Mouse (Mus musculus): ENCODE results near the gene Nedd9. TPM values are rescaled to one million over a fixed set of nuclear protein-coding genes. Genes with fewer than 3 reads are reported as not detected.
A peak's percentile ranks its signal among the peaks of the same experiment; 100 is the strongest.

Gene Nedd9
- polyA plus RNA-seq, 1 experiment from 2014 or later, result 22.9 TPM

- Histone ChIP-seq H3K4me1 (ENCODE audit: control insufficient read depth in 2 of 2, insufficient read depth in 2 of 2, low read length in 2 of 2) (peaks cover 20 to 40% of the 10 kb centered on the region in 2 experiments), H3K27ac (replicated peaks in 1 of 2; ENCODE audit: control insufficient read depth in 1 of 2, insufficient read depth in 1 of 2, low read depth in 2 of 2, low read length in 2 of 2) (no peak overlapping the region), H3K4me2 (ENCODE audit: low read length) (no peak overlapping the region), H3K9me3 (ENCODE audit: control insufficient read depth, low read length) (no peaks in the 10 kb centered on the region), H3K36me3 (ENCODE audit: control insufficient read depth, insufficient read depth, low read length) (no peaks in the 10 kb centered on the region), H3K27me3 (ENCODE audit: control insufficient read depth, insufficient read depth, low read length) (no peaks in the 10 kb centered on the region), H3K4me3 (ENCODE audit: control insufficient read depth in 1 of 2, insufficient read depth in 1 of 2, low read depth in 1 of 2, low read length in 2 of 2) (no peak overlapping the region), H3K9ac (ENCODE audit: low read length) (no peak overlapping the region)
- no peak for ATAC-seq (ENCODE audit: insufficient number of reproducible peaks, insufficient read depth, low FRiP score, low read depth)
- 56% methylated on average over 4 of the region's 4 CpGs for whole genome bisulfite sequencing
Observed at GRCm38 (mm10) chr13:41349770-41350169, 137.4 kb downstream of the Nedd9 start.

DNA sequence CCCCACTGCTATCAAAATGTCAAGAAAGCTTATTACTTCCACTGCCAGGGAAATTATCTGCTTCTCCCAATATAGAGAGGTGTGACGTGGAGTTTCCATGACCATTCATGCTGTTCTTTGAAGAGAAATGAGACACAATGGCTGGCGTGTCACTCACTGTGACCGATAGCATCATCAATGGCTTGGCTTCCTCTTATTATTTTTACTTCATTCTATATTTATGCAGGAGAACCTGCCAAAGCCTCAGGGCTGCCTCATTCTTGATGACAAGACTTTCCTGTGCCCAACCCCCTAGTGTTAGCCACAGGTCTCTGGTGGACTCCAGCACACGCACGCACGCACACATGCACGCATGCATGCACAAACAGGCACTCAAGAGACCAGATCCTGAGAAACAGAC lies 141.4 kb downstream of the Nedd9 start:
- peaks cover 37 to 62% of the 10 kb centered on the region in 2 experiments for H3K4me1 ChIP-seq (ENCODE audit: control insufficient read depth in 2 of 2, insufficient read depth in 2 of 2, low read length in 2 of 2)
- H3K4me3 ChIP-seq (ENCODE audit: control insufficient read depth in 1 of 2, insufficient read depth in 1 of 2, low read depth in 1 of 2, low read length in 2 of 2), result no peak overlapping the region
- peak overlapping the region; percentile 48 for H3K4me2 ChIP-seq (ENCODE audit: low read length)
- peak overlapping the region; percentile 80 to 83 for H3K27ac ChIP-seq (replicated peaks in 1 of 2; ENCODE audit: control insufficient read depth in 1 of 2, insufficient read depth in 1 of 2, low read depth in 2 of 2, low read length in 2 of 2)
- H3K9ac ChIP-seq (ENCODE audit: low read length), result 0 out of 2 replicates have a peak overlapping the region, but pooled peaks have one; percentile 6
- WGBS, result 48% methylated on average over 7 of the region's 7 CpGs
- ATAC-seq (ENCODE audit: insufficient number of reproducible peaks, insufficient read depth, low FRiP score, low read depth), result peak; percentile 73
- no peaks in the 10 kb centered on the region for H3K9me3 ChIP-seq (ENCODE audit: control insufficient read depth, low read length)
- H3K27me3 ChIP-seq (ENCODE audit: control insufficient read depth, insufficient read depth, low read length), result no peaks in the 10 kb centered on the region
- H3K36me3 ChIP-seq (ENCODE audit: control insufficient read depth, insufficient read depth, low read length), result no peaks in the 10 kb centered on the region

DNA sequence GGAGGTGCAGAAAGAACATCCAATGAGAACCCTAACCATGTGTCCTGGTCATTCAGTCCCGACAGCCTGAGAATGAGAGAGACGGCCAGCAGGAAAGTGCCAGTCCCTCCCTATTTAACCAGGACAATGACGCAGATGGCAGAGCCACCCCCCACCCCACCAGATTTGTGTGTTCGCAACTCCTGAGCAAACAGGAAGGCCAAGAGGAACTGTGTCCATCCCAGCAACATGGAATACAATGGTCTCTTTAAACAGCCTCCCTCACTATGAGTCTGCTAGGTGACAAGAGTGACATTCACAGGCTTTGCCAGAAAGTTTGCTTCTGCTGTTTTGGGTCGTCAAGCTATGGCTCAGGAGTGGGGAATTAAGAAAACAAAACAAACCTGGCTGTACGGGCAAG lies 141.9 kb downstream of the Nedd9 start:
- ATAC-seq (ENCODE audit: insufficient number of reproducible peaks, insufficient read depth, low FRiP score, low read depth), result peak; percentile 38; the same call in 1 of the 2 replicates

DNA sequence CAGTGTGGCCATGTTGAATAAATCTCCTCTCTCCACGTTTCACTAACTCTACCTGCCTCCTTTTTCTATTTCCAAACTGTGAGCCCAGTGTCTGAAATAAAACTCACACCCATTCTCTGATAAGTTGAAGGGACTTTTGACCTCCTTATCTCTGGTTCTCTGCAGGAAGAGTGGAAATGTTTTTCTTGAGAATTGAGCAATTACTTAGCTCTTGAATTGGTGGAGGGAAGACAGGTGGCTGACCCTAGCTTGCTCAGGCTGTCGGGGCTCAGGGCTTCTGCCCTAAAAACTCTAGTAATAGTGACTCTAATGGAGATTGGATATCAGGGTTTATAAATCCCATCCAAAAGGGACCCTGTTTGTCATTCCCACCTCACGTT lies 143.3 kb downstream of the Nedd9 start:
- Histone ChIP-seq H3K27me3 (ENCODE audit: control insufficient read depth, insufficient read depth, low read length) (no peaks in the 10 kb centered on the region), H3K4me2 (ENCODE audit: low read length) (no peak overlapping the region), H3K36me3 (ENCODE audit: control insufficient read depth, insufficient read depth, low read length) (no peaks in the 10 kb centered on the region), H3K9ac (ENCODE audit: low read length) (no peak overlapping the region), H3K9me3 (ENCODE audit: control insufficient read depth, low read length) (no peaks in the 10 kb centered on the region), H3K4me1 (ENCODE audit: control insufficient read depth in 2 of 2, insufficient read depth in 2 of 2, low read length in 2 of 2) (peaks cover 46 to 81% of the 10 kb centered on the region in 2 experiments), H3K4me3 (ENCODE audit: control insufficient read depth in 1 of 2, insufficient read depth in 1 of 2, low read depth in 1 of 2, low read length in 2 of 2) (no peak overlapping the region), H3K27ac (replicated peaks in 1 of 2; ENCODE audit: control insufficient read depth in 1 of 2, insufficient read depth in 1 of 2, low read depth in 2 of 2, low read length in 2 of 2) (no peak overlapping the region)
- WGBS, result 58% methylated on average over 3 of the region's 3 CpGs
- ATAC-seq (ENCODE audit: insufficient number of reproducible peaks, insufficient read depth, low FRiP score, low read depth), result no peak

More for the DNA sequence above, 141.9 kb downstream of the Nedd9 start:
- H3K27me3 ChIP-seq (ENCODE audit: control insufficient read depth, insufficient read depth, low read length), result no peaks in the 10 kb centered on the region
- H3K4me1 ChIP-seq (ENCODE audit: control insufficient read depth in 2 of 2, insufficient read depth in 2 of 2, low read length in 2 of 2), result peaks cover 38 to 66% of the 10 kb centered on the region in 2 experiments
- peak overlapping the region; percentile 74 to 83 for H3K27ac ChIP-seq (replicated peaks in 1 of 2; ENCODE audit: control insufficient read depth in 1 of 2, insufficient read depth in 1 of 2, low read depth in 2 of 2, low read length in 2 of 2)
- H3K36me3 ChIP-seq (ENCODE audit: control insufficient read depth, insufficient read depth, low read length), result no peaks in the 10 kb centered on the region
- 0 out of 2 replicates have a peak overlapping the region, but pooled peaks have one; percentile 6 for H3K9ac ChIP-seq (ENCODE audit: low read length)
- WGBS, result 37% methylated on average over 6 of the region's 6 CpGs
- H3K4me2 ChIP-seq (ENCODE audit: low read length), result peak overlapping the region; percentile 48
- H3K4me3 ChIP-seq (ENCODE audit: control insufficient read depth in 1 of 2, insufficient read depth in 1 of 2, low read depth in 1 of 2, low read length in 2 of 2), result no peak overlapping the region
- H3K9me3 ChIP-seq (ENCODE audit: control insufficient read depth, low read length), result no peaks in the 10 kb centered on the region

DNA sequence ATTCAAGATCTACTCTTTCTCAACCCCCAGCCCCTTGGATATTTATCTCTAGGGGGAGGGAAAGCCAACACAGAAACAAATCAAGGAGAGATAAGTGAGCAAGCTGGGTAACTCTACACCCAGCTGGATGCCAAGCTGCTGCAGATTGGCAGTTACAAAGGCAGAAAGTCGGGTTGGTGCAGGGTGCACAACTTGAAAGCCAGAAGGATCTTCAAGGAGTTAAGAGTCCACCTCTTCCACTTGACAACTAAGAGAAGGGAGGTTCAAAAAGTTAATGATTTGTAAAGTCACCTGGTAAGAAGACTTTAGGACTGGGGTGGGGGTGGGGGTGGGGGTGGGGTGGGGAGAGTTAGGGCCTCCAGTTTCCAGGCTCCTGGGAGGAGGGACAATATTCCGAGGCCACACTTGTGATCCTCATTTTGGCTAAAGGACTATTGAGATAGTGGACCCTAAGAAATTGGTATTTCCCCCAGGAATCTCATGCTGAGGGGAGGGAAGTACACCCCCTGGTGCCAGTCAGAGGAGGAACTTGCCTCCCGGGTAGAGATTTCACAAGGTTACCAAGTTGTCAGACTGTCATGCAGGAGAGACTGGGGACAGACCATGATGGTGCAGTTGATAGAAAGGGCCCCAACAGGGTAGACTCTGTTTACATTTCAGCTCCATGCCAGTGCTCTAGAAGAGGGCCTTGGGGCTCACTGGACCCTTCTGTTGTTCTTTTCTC lies 143.8 kb downstream of the Nedd9 start:
- H3K36me3 ChIP-seq (ENCODE audit: control insufficient read depth, insufficient read depth, low read length), result peaks cover 4% of the 10 kb centered on the region
- H3K4me3 ChIP-seq (ENCODE audit: control insufficient read depth in 1 of 2, insufficient read depth in 1 of 2, low read depth in 1 of 2, low read length in 2 of 2), result no peak overlapping the region
- H3K27ac ChIP-seq (replicated peaks in 1 of 2; ENCODE audit: control insufficient read depth in 1 of 2, insufficient read depth in 1 of 2, low read depth in 2 of 2, low read length in 2 of 2), result no peak overlapping the region
- no peak overlapping the region for H3K9ac ChIP-seq (ENCODE audit: low read length)
- H3K4me2 ChIP-seq (ENCODE audit: low read length), result no peak overlapping the region
- peaks cover 51 to 86% of the 10 kb centered on the region in 2 experiments for H3K4me1 ChIP-seq (ENCODE audit: control insufficient read depth in 2 of 2, insufficient read depth in 2 of 2, low read length in 2 of 2)
- no peak for ATAC-seq (ENCODE audit: insufficient number of reproducible peaks, insufficient read depth, low FRiP score, low read depth)
- WGBS, result 30% methylated on average over 3 of the region's 3 CpGs
- no peaks in the 10 kb centered on the region for H3K27me3 ChIP-seq (ENCODE audit: control insufficient read depth, insufficient read depth, low read length)
- no peaks in the 10 kb centered on the region for H3K9me3 ChIP-seq (ENCODE audit: control insufficient read depth, low read length)

DNA sequence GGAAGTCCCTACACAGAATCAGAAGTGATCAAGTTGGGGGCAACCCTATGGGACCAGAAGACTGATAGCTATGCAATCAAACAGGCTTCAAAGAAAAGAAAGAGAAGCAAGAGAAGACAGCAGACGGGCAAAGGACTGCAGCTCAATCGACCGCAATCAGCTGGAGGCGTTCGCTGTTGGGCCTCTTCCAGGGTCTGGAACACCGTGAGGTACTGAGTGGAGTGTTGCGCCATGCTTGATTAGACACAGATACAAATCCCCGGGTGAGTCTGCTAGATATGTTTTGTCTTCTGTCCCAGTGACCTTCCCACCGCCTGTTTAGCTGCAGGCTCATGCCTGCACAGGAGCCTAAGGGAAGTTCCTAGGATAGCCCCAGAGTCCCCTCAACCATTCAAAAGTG lies 145.7 kb downstream of the Nedd9 start:
- Histone ChIP-seq H3K27ac (replicated peaks in 1 of 2; ENCODE audit: control insufficient read depth in 1 of 2, insufficient read depth in 1 of 2, low read depth in 2 of 2, low read length in 2 of 2) (peak overlapping the region; percentile 8 to 56; a peak in 2 of 4 replicates), H3K9ac (ENCODE audit: low read length) (no peak overlapping the region), H3K4me2 (ENCODE audit: low read length) (no peak overlapping the region), H3K27me3 (ENCODE audit: control insufficient read depth, insufficient read depth, low read length) (no peaks in the 10 kb centered on the region), H3K9me3 (ENCODE audit: control insufficient read depth, low read length) (no peaks in the 10 kb centered on the region), H3K4me1 (ENCODE audit: control insufficient read depth in 2 of 2, insufficient read depth in 2 of 2, low read length in 2 of 2) (peaks cover 51 to 93% of the 10 kb centered on the region in 2 experiments), H3K36me3 (ENCODE audit: control insufficient read depth, insufficient read depth, low read length) (peaks cover 10% of the 10 kb centered on the region), H3K4me3 (ENCODE audit: control insufficient read depth in 1 of 2, insufficient read depth in 1 of 2, low read depth in 1 of 2, low read length in 2 of 2) (no peak overlapping the region)
- WGBS, result 51% methylated on average over 9 of the region's 9 CpGs
- ATAC-seq (ENCODE audit: insufficient number of reproducible peaks, insufficient read depth, low FRiP score, low read depth), result no peak

- Histone ChIP-seq H3K4me3 (ENCODE audit: control insufficient read depth in 1 of 2, insufficient read depth in 1 of 2, low read depth in 1 of 2, low read length in 2 of 2) (no peak overlapping the region), H3K27ac (replicated peaks in 1 of 2; ENCODE audit: control insufficient read depth in 1 of 2, insufficient read depth in 1 of 2, low read depth in 2 of 2, low read length in 2 of 2) (peak overlapping the region; percentile 81 to 91), H3K9me3 (ENCODE audit: control insufficient read depth, low read length) (no peaks in the 10 kb centered on the region), H3K4me2 (ENCODE audit: low read length) (peak overlapping the region; percentile 51), H3K36me3 (ENCODE audit: control insufficient read depth, insufficient read depth, low read length) (peaks cover 10% of the 10 kb centered on the region), H3K9ac (ENCODE audit: low read length) (peak overlapping the region; percentile 45; the same call in 1 of the 2 replicates), H3K4me1 (ENCODE audit: control insufficient read depth in 2 of 2, insufficient read depth in 2 of 2, low read length in 2 of 2) (peaks cover 51 to 91% of the 10 kb centered on the region in 2 experiments), H3K27me3 (ENCODE audit: control insufficient read depth, insufficient read depth, low read length) (no peaks in the 10 kb centered on the region)
- ATAC-seq (ENCODE audit: insufficient number of reproducible peaks, insufficient read depth, low FRiP score, low read depth), result peak; percentile 58; the same call in 1 of the 2 replicates
- WGBS, result 24% methylated on average over 22 of the region's 22 CpGs
Observed at GRCm38 (mm10) chr13:41339653-41340351, 147.4 kb downstream of the Nedd9 start.
